Mouse (Mus musculus) kidney, adult 2 months (tissue): ENCODE measurements around the gene Pes1. TPM values are rescaled to one million over a fixed set of nuclear protein-coding genes. Genes with fewer than 3 reads are reported as not detected.

Experiments
- DNase-seq: peaks from one replicate; pipeline ENCODE4 v3.0.0; 2021
- H3K27ac ChIP-seq: fragments of 200-500 bp; 2 replicates; pipeline ENCODE4 v1.5.1; 2012; ENCODE audit warnings: low read depth, low read length, control low read depth, inconsistent platforms; ENCODE audit not compliant: insufficient read depth
- H3K27me3 ChIP-seq: fragments of 200-500 bp; replicated peaks from 2 replicates; pipeline ENCODE4 v1.6.1; 2012; ENCODE audit warnings: mild to moderate bottlenecking, moderate library complexity, low read length, inconsistent platforms; ENCODE audit not compliant: control insufficient read depth, insufficient read depth
- H3K36me3 ChIP-seq: fragments of 200-500 bp; 2 replicates; pipeline ENCODE4 v1.6.1; 2012; ENCODE audit warnings: mild to moderate bottlenecking, moderate library complexity, low read length, inconsistent platforms; ENCODE audit not compliant: control insufficient read depth, insufficient read depth
- H3K4me1 ChIP-seq: fragments of 200-500 bp; 2 replicates; pipeline ENCODE4 v1.6.1; 2011; ENCODE audit warnings: low read length; ENCODE audit not compliant: control insufficient read depth, insufficient read depth
- H3K4me3 ChIP-seq: fragments of 200-500 bp; 2 replicates; pipeline ENCODE4 v1.5.1; 2011; ENCODE audit warnings: mild to moderate bottlenecking, low read depth, low read length, control low read depth; ENCODE audit not compliant: insufficient read depth
- CTCF ChIP-seq: fragments of 200-500 bp; conservative IDR thresholded peaks from 2 replicates; pipeline ENCODE4 v1.5.1; 2011; ENCODE audit warnings: low read depth, mild to moderate bottlenecking, control low read depth, low read length, moderate library complexity, mixed read lengths; ENCODE audit not compliant: insufficient read depth, insufficient read length
- POLR2A ChIP-seq: fragments of 200-500 bp; IDR thresholded peaks from one replicate; pipeline ENCODE4 v1.6.1; 2011; ENCODE audit warnings: low read depth, low read length, control low read depth
- WGBS: fragments of 180-500 bp; shearing (Covaris S2); methylation state at CpG from one replicate; pipeline ENCODE4 v1.1.7; 2018; 5-methylcytosine and 5-hydroxymethylcytosine counted together
- polyA plus RNA-seq: library from polyadenylated mRNA; depleted of rRNA; stranded (reverse); fragments of >200 nt; gene quantifications from 2 replicates; pipeline ENCODE4 v1.2.3, GENCODE M21; 2012

Gene Pes1
- polyA plus RNA-seq, 1 experiment: 33.3 TPM

GRCm38 (mm10) chr11:3922731-3923130 lies 41.0 kb upstream of the Pes1 start:
- DNase-seq: no peak
- TF ChIP-seq POLR2A (no peak), CTCF (no peak)
- no peaks in the 10 kb centered on the region for H3K27me3 ChIP-seq
- H3K4me3 ChIP-seq: no peak overlapping the region
- 95% methylated on average over 6 of the region's 6 CpGs for WGBS
- H3K36me3 ChIP-seq: peaks cover 12% of the 10 kb centered on the region
- no peak overlapping the region for H3K27ac ChIP-seq
- H3K4me1 ChIP-seq: no peaks in the 10 kb centered on the region; the same call in 1 of the 2 replicates

GRCm38 (mm10) chr11:3925916-3926315 lies 37.9 kb upstream of the Pes1 start:
- TF ChIP-seq CTCF: no peak
- no peak for TF ChIP-seq POLR2A
- Histone ChIP-seq H3K27me3 (no peaks in the 10 kb centered on the region), H3K4me3 (no peak overlapping the region), H3K27ac (no peak overlapping the region), H3K4me1 (no peaks in the 10 kb centered on the region; the same call in 1 of the 2 replicates), H3K36me3 (peaks cover 11% of the 10 kb centered on the region)
- 93% methylated on average over 10 of the region's 10 CpGs for WGBS
- DNase-seq: no peak

- 31% methylated on average over 4 of the region's 4 CpGs for WGBS
- Histone ChIP-seq H3K36me3 (peaks cover 6% of the 10 kb centered on the region; the same call in 1 of the 2 replicates), H3K27ac (peak overlapping the region; percentile 86; the same call in 1 of the 2 replicates), H3K27me3 (no peaks in the 10 kb centered on the region), H3K4me3 (peak overlapping the region; percentile 78), H3K4me1 (peaks cover 16% of the 10 kb centered on the region)
- DNase-seq: peak; percentile 51
- no peak for TF ChIP-seq POLR2A
- no peak for TF ChIP-seq CTCF
Observed at GRCm38 (mm10) chr11:3930019-3930418, 33.8 kb upstream of the Pes1 start.

- Histone ChIP-seq H3K36me3 (peaks cover 2% of the 10 kb centered on the region; the same call in 1 of the 2 replicates), H3K27ac (peak overlapping the region; percentile 86), H3K4me1 (peaks cover 22% of the 10 kb centered on the region), H3K27me3 (no peaks in the 10 kb centered on the region), H3K4me3 (peak overlapping the region; percentile 78)
- no peak for TF ChIP-seq CTCF
- no peak for TF ChIP-seq POLR2A
- WGBS: 22% methylated on average over 6 of the region's 6 CpGs
- peak; percentile 60 for DNase-seq
Observed at GRCm38 (mm10) chr11:3930931-3931330, 32.8 kb upstream of the Pes1 start.

- Histone ChIP-seq H3K4me3 (peak within 1 kb of the TSS; percentile 78), H3K36me3 (no peaks in the 10 kb centered on the region; the same call in 1 of the 2 replicates), H3K27me3 (no peaks in the 10 kb centered on the region), H3K27ac (peak within 1 kb of the TSS; percentile 86), H3K4me1 (peaks cover 22% of the 10 kb centered on the region)
- under 1% methylated on average over 23 of the region's 26 CpGs for WGBS
- TF ChIP-seq POLR2A (peak; percentile 32), CTCF (no peak)
- DNase-seq: peak; percentile 99
Observed at GRCm38 (mm10) chr11:3931511-3932211, 32.1 kb upstream of the Pes1 start, which contains the start of gene Tcn2. TSS of gene Tcn2 (minus strand) at chr11:3932159.

DNA sequence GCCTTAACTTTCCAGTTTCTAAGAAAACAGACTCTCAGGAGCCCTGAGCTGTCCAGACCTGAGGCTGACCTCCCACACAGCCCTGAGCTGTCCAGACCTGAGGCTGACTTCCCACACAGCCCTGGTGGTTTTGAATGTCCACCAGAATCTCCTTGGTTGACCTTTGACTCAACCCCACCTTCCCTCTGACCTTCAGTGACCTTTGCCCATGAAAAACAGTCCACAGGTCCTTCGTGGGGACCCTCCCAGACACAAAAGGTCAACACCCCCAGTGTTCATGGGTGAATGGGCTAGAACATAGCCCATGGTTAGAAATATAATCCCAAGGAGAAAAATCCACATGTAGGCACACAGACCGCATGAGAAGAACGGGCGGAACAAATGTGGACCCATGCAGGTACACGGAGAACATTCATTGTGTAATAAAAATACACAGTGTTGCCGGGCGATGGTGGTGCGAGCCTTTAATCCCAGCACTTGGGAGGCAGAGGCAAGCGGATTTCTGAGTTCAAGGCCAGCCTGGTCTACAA lies 30.0 kb upstream of the Pes1 start:
- H3K27me3 ChIP-seq: no peaks in the 10 kb centered on the region
- H3K4me3 ChIP-seq: no peak overlapping the region
- peak overlapping the region; percentile 7; the same call in 1 of the 2 replicates for H3K27ac ChIP-seq
- peaks cover 22% of the 10 kb centered on the region for H3K4me1 ChIP-seq
- peak; percentile 74 for DNase-seq
- no peaks in the 10 kb centered on the region for H3K36me3 ChIP-seq
- WGBS: 80% methylated on average over 9 of the region's 9 CpGs
- TF ChIP-seq POLR2A: no peak
- no peak for TF ChIP-seq CTCF

DNA sequence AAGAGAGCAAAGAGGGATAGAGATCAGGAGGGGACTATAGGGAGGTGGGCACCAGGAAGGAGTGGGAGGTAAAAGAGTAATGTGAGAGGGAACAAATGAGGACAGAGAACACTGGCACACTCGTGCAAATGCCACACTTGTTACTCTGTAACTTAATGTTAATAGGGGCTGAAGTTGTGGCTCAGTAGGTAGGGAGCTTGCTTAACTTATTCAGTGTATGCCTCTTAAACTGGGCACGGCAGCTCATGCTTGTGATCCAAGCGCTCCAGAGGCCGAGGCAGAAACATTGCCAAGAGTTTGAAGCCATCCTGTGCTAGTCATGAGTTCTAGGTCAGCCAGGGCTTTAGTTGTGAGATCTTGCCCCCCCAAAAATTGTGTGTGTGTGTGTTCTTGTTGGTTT lies 28.6 kb upstream of the Pes1 start:
- Histone ChIP-seq H3K27ac (peak overlapping the region; percentile 73; the same call in 1 of the 2 replicates), H3K4me3 (no peak overlapping the region), H3K4me1 (peaks cover 22% of the 10 kb centered on the region), H3K36me3 (no peaks in the 10 kb centered on the region), H3K27me3 (no peaks in the 10 kb centered on the region)
- DNase-seq: peak; percentile 67
- 32% methylated on average over 4 of the region's 4 CpGs for WGBS
- TF ChIP-seq CTCF: no peak
- no peak for TF ChIP-seq POLR2A
